Mouse (Mus musculus): ENCODE results near the gene Dnajc6. TPM values are rescaled to one million over a fixed set of nuclear protein-coding genes. Genes with fewer than 3 reads are reported as not detected.

The Dnajc6 gene
- polyA plus RNA-seq, 1 experiment = 31.9 TPM

DNA sequence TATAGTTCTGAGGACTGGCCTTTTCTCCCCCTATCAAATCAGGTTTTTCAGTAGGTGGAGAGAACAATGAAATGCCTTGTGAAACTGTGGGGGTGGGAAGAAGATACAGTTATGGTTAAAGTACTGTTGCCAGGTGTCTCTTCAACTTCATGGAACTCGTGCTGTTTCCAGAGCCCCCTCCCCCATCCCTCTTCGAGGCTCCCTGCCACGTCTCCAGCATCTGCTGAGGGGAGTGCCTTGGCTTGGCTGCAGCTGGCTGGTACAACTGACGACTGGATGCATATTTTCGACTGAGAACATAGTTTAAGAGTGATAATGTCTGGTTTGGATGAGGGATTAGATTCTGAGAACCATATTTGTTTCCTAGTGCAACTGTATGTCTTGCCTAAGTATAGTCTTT lies 55.9 kb downstream of the Dnajc6 start:
- H3K36me3 ChIP-seq (ENCODE audit: control insufficient read depth, insufficient read depth, low read length) = no peaks in the 10 kb centered on the region
- no peak overlapping the region for H3K4me3 ChIP-seq (ENCODE audit: control insufficient read depth, insufficient read depth, low read length)
- TF ChIP-seq CTCF (IDR thresholded peaks at IDR 0.05; ENCODE audit: borderline replicate concordance, control insufficient read depth, extremely low read depth, insufficient read depth, low read length, poor library complexity) (no peak), POLR2A (IDR thresholded peaks at IDR 0.05; ENCODE audit: control insufficient read depth, extremely low read depth, insufficient read depth, low read length, poor library complexity) (no peak)
- no peak for DNase-seq
- 19% methylated on average over 5 of the region's 5 CpGs for WGBS
- H3K4me1 ChIP-seq (replicated peaks; ENCODE audit: control insufficient read depth, insufficient read depth, low read length) = peaks cover 9% of the 10 kb centered on the region
- H3K27ac ChIP-seq (ENCODE audit: control insufficient read depth, insufficient read depth, low read length) = no peak overlapping the region
- H3K27me3 ChIP-seq (ENCODE audit: control insufficient read depth, insufficient read depth, low read length) = no peaks in the 10 kb centered on the region

DNA sequence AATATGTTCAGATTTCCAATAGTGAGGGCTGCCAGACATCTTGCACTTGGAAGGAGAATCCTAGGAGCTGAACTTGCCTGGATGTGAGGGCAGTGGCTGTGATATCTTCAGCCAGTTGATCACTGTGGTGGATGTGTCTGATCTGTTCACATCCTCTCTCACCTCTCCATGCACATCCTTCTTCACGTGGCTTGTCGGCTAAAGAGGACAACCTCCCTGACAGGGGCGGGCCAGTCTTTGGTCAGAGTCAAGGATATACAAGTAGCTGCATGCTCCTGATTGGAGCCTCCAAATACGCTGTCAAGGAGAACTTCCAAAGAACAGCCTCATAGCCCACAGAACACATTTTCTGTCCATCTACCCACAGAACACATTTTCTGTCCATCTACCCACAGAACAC lies 58.6 kb downstream of the Dnajc6 start:
- Histone ChIP-seq H3K4me3 (ENCODE audit: control insufficient read depth, insufficient read depth, low read length) (no peak overlapping the region), H3K4me1 (replicated peaks; ENCODE audit: control insufficient read depth, insufficient read depth, low read length) (peaks cover 9% of the 10 kb centered on the region), H3K27ac (ENCODE audit: control insufficient read depth, insufficient read depth, low read length) (no peak overlapping the region), H3K36me3 (ENCODE audit: control insufficient read depth, insufficient read depth, low read length) (no peaks in the 10 kb centered on the region), H3K27me3 (ENCODE audit: control insufficient read depth, insufficient read depth, low read length) (no peaks in the 10 kb centered on the region)
- no peak for TF ChIP-seq POLR2A (IDR thresholded peaks at IDR 0.05; ENCODE audit: control insufficient read depth, extremely low read depth, insufficient read depth, low read length, poor library complexity)
- TF ChIP-seq CTCF (IDR thresholded peaks at IDR 0.05; ENCODE audit: borderline replicate concordance, control insufficient read depth, extremely low read depth, insufficient read depth, low read length, poor library complexity) = no peak
- no peak for DNase-seq
- 90% methylated on average over 4 of the region's 4 CpGs for WGBS

DNA sequence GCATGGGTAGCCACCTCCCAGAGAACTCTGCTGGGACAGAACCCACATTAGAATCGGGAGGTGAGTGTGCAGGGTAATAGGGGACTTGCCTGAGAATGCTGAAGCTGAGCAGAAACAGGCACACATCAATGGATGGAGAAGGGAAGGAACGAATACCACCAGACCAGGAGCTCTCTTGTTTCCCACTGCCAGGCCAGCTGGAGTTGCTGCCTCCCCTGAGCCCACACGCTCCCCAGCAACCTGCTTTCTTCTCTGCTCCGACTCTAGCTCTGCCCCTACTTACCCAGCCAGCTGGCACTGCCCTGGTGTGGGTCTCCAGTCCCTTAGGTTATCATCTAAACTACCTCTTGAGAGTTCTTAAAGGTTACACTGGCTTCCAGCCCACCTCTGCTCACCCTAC lies 63.7 kb downstream of the Dnajc6 start:
- no peak for DNase-seq
- no peak overlapping the region for H3K4me3 ChIP-seq (ENCODE audit: control insufficient read depth, insufficient read depth, low read length)
- TF ChIP-seq CTCF (IDR thresholded peaks at IDR 0.05; ENCODE audit: borderline replicate concordance, control insufficient read depth, extremely low read depth, insufficient read depth, low read length, poor library complexity) (no peak), POLR2A (IDR thresholded peaks at IDR 0.05; ENCODE audit: control insufficient read depth, extremely low read depth, insufficient read depth, low read length, poor library complexity) (no peak)
- no peaks in the 10 kb centered on the region for H3K27me3 ChIP-seq (ENCODE audit: control insufficient read depth, insufficient read depth, low read length)
- no peak overlapping the region for H3K27ac ChIP-seq (ENCODE audit: control insufficient read depth, insufficient read depth, low read length)
- WGBS = 87% methylated on average over 4 of the region's 4 CpGs
- no peaks in the 10 kb centered on the region for H3K36me3 ChIP-seq (ENCODE audit: control insufficient read depth, insufficient read depth, low read length)
- no peaks in the 10 kb centered on the region for H3K4me1 ChIP-seq (replicated peaks; ENCODE audit: control insufficient read depth, insufficient read depth, low read length)

DNA sequence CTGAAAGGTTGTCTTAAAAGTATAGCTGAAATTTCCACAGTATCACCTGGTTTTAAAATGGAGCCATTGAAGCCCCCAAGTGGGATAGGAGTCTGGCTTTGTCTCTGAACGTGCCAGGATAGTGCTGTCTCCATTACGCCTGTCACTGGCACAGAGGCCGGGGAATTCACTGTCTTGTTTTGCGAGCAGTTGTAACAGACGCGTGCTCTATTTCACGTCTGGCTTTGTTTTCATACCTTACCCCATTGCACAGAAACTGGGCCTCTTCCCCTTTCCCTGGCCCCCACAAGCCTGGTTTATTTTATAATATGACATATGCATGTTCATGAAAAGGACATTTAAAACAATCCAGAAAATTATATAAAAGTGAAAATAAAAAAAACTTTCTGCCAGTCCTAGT lies 66.4 kb downstream of the Dnajc6 start:
- no peaks in the 10 kb centered on the region for H3K4me1 ChIP-seq (replicated peaks; ENCODE audit: control insufficient read depth, insufficient read depth, low read length)

DNA sequence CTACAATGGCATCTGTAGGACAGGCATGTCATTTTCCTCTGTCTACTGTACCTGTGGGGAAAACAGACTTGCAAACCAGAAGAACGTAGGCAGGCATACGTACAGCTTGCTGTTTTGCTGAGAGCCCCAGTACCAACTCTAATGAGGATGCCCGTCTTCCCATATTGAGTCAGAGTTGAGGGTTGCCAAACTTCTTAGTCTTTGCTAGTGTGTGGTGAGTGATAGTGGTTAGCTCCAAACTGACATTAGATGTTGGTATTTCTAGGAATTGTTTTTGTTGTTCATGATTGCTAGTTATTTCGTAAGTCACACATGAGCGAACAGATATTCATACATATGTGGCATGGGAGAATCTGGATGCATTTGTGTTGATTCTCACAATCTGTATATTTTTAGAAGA lies 67.2 kb downstream of the Dnajc6 start:
- Histone ChIP-seq H3K36me3 (ENCODE audit: control insufficient read depth, insufficient read depth, low read length) (no peaks in the 10 kb centered on the region), H3K4me1 (replicated peaks; ENCODE audit: control insufficient read depth, insufficient read depth, low read length) (no peaks in the 10 kb centered on the region), H3K27me3 (ENCODE audit: control insufficient read depth, insufficient read depth, low read length) (no peaks in the 10 kb centered on the region), H3K4me3 (ENCODE audit: control insufficient read depth, insufficient read depth, low read length) (no peak overlapping the region), H3K27ac (ENCODE audit: control insufficient read depth, insufficient read depth, low read length) (no peak overlapping the region)
- DNase-seq = no peak
- 76% methylated on average over 5 of the region's 5 CpGs for WGBS
- no peak for TF ChIP-seq POLR2A (IDR thresholded peaks at IDR 0.05; ENCODE audit: control insufficient read depth, extremely low read depth, insufficient read depth, low read length, poor library complexity)
- TF ChIP-seq CTCF (IDR thresholded peaks at IDR 0.05; ENCODE audit: borderline replicate concordance, control insufficient read depth, extremely low read depth, insufficient read depth, low read length, poor library complexity) = no peak

More for the DNA sequence above, 66.4 kb downstream of the Dnajc6 start:
- TF ChIP-seq CTCF (IDR thresholded peaks at IDR 0.05; ENCODE audit: borderline replicate concordance, control insufficient read depth, extremely low read depth, insufficient read depth, low read length, poor library complexity) = no peak
- no peak for TF ChIP-seq POLR2A (IDR thresholded peaks at IDR 0.05; ENCODE audit: control insufficient read depth, extremely low read depth, insufficient read depth, low read length, poor library complexity)
- Histone ChIP-seq H3K36me3 (ENCODE audit: control insufficient read depth, insufficient read depth, low read length) (no peaks in the 10 kb centered on the region), H3K27me3 (ENCODE audit: control insufficient read depth, insufficient read depth, low read length) (no peaks in the 10 kb centered on the region), H3K4me3 (ENCODE audit: control insufficient read depth, insufficient read depth, low read length) (no peak overlapping the region), H3K27ac (ENCODE audit: control insufficient read depth, insufficient read depth, low read length) (no peak overlapping the region)
- WGBS = 92% methylated on average over 7 of the region's 7 CpGs
- no peak for DNase-seq

DNA sequence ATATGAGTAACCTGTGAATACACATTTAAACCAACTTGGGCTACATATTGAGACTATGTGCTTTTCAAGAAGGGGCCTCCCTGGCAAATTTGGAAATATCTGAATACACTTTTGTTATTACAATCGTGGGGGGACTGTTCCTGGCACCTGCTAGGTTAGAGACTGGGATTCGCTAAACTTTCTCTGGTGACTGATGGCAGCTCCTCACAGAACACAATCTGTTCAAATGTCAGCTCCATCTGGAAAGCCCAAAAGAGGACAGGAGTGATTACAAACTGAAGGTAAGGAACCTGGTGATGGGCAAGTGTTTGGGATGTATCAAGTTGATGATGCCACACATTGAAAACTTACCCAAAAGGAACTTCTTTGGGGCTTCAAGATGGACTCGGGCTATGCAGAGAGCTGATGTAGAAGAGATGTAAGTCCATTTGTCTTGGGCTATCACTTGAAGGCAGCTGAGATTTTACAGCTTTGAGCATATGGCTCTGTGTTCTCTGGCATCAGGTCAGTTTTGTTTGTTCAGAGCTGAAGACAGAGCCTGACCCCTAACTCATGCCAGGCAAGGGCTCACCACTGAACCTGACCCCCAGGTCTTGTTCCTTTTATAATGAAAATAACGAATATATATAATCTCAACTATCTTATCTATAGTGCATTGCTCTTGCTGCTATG lies 68.4 kb downstream of the Dnajc6 start:
- 93% methylated on average over 4 of the region's 4 CpGs for WGBS
- DNase-seq = no peak
- no peak overlapping the region for H3K4me3 ChIP-seq (ENCODE audit: control insufficient read depth, insufficient read depth, low read length)
- no peaks in the 10 kb centered on the region for H3K4me1 ChIP-seq (replicated peaks; ENCODE audit: control insufficient read depth, insufficient read depth, low read length)
- no peaks in the 10 kb centered on the region for H3K27me3 ChIP-seq (ENCODE audit: control insufficient read depth, insufficient read depth, low read length)
- no peak overlapping the region for H3K27ac ChIP-seq (ENCODE audit: control insufficient read depth, insufficient read depth, low read length)
- TF ChIP-seq POLR2A (IDR thresholded peaks at IDR 0.05; ENCODE audit: control insufficient read depth, extremely low read depth, insufficient read depth, low read length, poor library complexity) = no peak
- no peak for TF ChIP-seq CTCF (IDR thresholded peaks at IDR 0.05; ENCODE audit: borderline replicate concordance, control insufficient read depth, extremely low read depth, insufficient read depth, low read length, poor library complexity)
- no peaks in the 10 kb centered on the region for H3K36me3 ChIP-seq (ENCODE audit: control insufficient read depth, insufficient read depth, low read length)

DNA sequence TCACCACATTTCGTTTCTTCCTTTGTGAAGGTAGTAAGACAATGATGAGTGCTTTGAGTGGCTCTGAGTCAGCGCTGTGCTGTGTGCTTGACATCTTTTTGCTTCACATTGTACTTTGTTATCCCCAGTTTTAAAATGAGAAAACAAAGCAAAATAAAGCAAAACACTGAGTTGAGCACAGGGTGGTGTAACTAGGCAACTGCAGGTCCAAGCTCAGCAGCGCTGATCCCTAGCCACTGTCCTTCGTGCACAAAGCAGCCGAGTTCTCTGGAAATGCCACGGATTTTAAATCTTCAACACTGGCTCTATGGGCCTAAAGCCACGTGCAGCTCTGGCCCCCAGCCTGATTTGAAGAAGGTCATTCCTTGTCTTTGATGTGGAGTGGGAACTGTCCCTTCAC lies 72.6 kb downstream of the Dnajc6 start:
- Histone ChIP-seq H3K27ac (ENCODE audit: control insufficient read depth, insufficient read depth, low read length) (no peak overlapping the region), H3K4me3 (ENCODE audit: control insufficient read depth, insufficient read depth, low read length) (no peak overlapping the region), H3K36me3 (ENCODE audit: control insufficient read depth, insufficient read depth, low read length) (no peaks in the 10 kb centered on the region), H3K27me3 (ENCODE audit: control insufficient read depth, insufficient read depth, low read length) (no peaks in the 10 kb centered on the region), H3K4me1 (replicated peaks; ENCODE audit: control insufficient read depth, insufficient read depth, low read length) (no peaks in the 10 kb centered on the region)
- TF ChIP-seq CTCF (IDR thresholded peaks at IDR 0.05; ENCODE audit: borderline replicate concordance, control insufficient read depth, extremely low read depth, insufficient read depth, low read length, poor library complexity) (no peak), POLR2A (IDR thresholded peaks at IDR 0.05; ENCODE audit: control insufficient read depth, extremely low read depth, insufficient read depth, low read length, poor library complexity) (no peak)
- 91% methylated on average over 7 of the region's 7 CpGs for WGBS
- DNase-seq = no peak
